Mouse (Mus musculus) Patski (cell line): ENCODE measurements at regions not wholly inside any gene's neighbourhood (a gene's known extent, or its start where the extent isn't known, plus 50 kb on each side); places are given as distances from the start of the nearest gene placed in this dataset.

Source experiments
- ATAC-seq: fragments of 100-300 bp; one replicate; pipeline ENCODE4 v1.8.0; 2021
- CTCF ChIA-PET: fragments of 350-600 bp; sonication (Branson Sonifier 250); formaldehyde crosslinking; loops from one replicate; lab custom pipeline; 2022; ENCODE audit warnings: inconsistent platforms; lab: Charles Lee
- POLR2A ChIA-PET: fragments of 350-600 bp; sonication (Branson Sonifier 250); formaldehyde crosslinking; loops from one replicate; lab custom pipeline; 2022; ENCODE audit warnings: antibody characterized with exemption, inconsistent platforms; lab: Charles Lee
- DNase-seq: peaks from one replicate; pipeline ENCODE4 v3.0.0-alpha.2; 2011; ENCODE audit warnings: low read depth, low spot score
- H3K27me3 ChIP-seq: fragments of 371-371 bp; one replicate; pipeline ENCODE4 v1.5.1; 2021
- CTCF ChIP-seq: fragments of 100-300 bp; IDR thresholded peaks from one replicate; pipeline ENCODE4 v1.5.1; 2021
- in situ Hi-C: fragments of 300-500 bp; cut with MboI; formaldehyde crosslinking; loops from 3 replicates; pipeline ENCODE4 v1.11.1; 2018; ENCODE audit warnings: low pct_unique_long_range_greater_than_20kb, mixed read lengths

DNA sequence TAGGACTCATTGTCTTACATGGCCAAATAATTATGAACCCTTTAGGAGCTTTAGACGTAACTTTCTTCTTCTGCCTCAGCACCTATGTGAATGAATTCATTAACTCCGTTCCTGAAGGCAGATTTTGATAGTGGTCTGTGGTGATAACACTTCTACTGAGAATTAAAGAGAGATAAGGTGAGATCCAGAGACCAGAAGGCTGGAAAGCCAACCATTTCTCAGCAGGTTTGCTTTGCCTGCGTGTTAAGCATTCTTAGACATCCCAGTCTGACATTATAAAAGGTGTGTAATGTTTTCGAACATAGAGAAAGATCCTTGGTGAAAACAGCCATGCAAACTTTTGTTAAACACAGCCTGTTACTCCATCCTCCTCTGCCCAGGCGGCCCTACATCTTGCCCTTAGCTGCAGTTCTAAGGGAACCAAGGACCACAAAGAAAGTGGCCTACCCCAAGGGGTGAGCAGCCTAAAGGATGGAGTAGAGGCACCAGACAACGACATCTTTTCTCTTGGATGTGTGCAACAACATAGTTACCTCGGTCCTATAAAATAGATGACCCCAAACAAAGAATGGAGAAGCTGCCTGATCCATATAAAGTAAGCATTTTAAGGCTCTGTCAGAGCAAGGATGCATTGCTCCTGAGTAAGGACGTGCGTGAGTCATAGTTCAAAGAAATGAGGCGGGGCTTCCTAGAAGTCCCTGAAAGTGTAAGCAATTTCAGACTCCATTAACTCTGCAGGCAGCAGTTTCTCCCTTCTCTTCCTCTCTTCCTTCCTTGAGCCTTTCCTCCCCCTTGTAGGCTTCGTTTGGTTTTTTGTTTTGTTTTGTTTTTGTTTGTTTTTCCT is 55.1 kb upstream of the Xpr1 start:
- DNase-seq, result no peak

DNA sequence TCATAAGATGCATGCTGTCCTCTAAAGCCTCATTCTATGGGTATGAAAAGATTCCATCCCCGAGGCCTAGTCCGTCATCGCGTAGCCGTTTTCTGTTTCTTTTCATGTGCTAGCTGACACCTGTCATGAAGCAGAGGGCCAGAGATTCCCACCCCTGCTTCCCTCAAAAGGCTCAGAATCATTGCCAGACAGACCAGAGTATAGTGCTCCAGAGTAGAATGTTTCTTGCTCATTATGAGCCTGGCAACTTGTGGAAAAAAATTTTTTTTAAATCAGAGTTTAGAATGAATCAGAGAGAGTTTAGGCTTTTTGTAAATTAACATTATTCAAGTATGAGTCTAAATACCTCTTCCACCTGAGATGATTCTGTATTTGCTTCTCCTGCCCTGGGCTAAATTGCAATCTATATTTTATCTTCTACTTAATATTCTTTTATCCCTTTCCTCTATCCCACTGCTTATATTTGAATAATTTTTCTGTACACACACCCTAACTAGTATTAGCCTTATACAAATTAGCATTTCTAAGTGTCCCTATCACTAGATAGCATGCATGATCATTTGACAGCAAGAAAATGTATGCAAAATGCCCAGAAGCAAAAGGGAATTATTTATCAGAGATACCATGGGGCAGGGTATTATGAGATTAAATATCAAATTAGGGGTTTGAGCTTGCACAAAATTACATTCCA is 55.9 kb upstream of the Xpr1 start:
- ChIA-PET CTCF (interaction anchor here (1.3 to 1.6 kb wide), 2 partner anchors 11 kb away, joined by 3 to 4 read pairs; no protein-coding TSS in a partner anchor), POLR2A (no interaction called here)
- ATAC-seq (no peak), DNase-seq (no peak)
- no peaks in the 10 kb centered on the region for H3K27me3 ChIP-seq
- in situ Hi-C loops, result no loop called here
- no peak for TF ChIP-seq CTCF

More for the DNA sequence above, 55.1 kb upstream of the Xpr1 start:
- ATAC-seq, result peak; percentile 86
- no peak for TF ChIP-seq CTCF
- POLR2A ChIA-PET, result interaction anchor here (0.6 kb wide), 1 partner anchor 25 kb away, joined by 3 read pairs; no protein-coding TSS in a partner anchor
- in situ Hi-C loops, result no loop called here
- CTCF ChIA-PET, result interaction anchor here (1.3 kb wide), 1 partner anchor 10 kb away, joined by 3 read pairs; no protein-coding TSS in a partner anchor
- H3K27me3 ChIP-seq, result no peaks in the 10 kb centered on the region

DNA sequence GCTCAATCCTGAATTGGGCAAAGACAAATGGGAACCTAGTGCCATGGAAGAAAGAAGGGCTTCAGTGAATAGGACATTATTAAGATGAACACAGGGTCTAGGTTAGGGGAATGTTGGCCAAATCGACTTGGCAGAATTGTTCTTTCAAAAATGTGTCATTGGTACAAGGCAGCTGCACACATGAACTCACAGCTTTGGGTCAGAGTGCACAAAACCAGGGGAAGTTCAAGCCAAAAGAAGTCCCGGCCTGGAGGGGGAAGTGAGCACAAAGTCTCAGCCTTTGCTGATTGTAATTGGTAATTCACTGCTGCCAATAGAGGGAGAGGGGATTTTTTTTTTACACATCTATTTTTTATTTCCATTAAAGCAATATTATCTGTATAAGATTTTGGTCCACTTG is 57.8 kb upstream of the Xpr1 start:
- ChIA-PET POLR2A (no interaction called here), CTCF (interaction anchor here (1.3 kb wide), 1 partner anchor 10 kb away, joined by 4 read pairs; no protein-coding TSS in a partner anchor)
- no peak for DNase-seq
- H3K27me3 ChIP-seq, result no peaks in the 10 kb centered on the region
- no peak for TF ChIP-seq CTCF
- no peak for ATAC-seq
- in situ Hi-C loops, result no loop called here

DNA sequence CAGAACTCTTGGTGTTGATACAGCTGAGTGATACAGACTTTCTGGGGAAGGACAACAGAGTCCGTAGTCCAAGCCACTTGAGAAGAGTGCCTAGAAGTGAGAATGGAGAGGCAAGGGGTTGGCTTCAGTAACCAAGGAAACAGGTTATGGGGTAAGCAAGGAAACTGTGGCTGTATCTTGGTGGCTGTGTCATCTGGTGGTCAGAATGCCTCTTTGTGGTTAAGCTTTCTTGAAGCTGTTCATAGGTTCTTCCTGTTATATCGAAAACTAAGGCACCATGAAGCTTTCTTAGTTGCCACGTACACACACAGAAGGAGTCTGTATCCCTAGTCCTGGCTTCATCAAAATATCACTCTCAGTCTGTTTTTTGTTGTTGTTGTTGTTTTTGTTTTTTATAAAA is 59.0 kb upstream of the Xpr1 start:
- no peak for DNase-seq
- ChIA-PET CTCF (interaction anchor here (1.3 kb wide), 1 partner anchor 9 kb away, joined by 4 read pairs; no protein-coding TSS in a partner anchor), POLR2A (no interaction called here)
- TF ChIP-seq CTCF, result no peak
- ATAC-seq, result no peak
- in situ Hi-C loops, result no loop called here
- H3K27me3 ChIP-seq, result no peaks in the 10 kb centered on the region

DNA sequence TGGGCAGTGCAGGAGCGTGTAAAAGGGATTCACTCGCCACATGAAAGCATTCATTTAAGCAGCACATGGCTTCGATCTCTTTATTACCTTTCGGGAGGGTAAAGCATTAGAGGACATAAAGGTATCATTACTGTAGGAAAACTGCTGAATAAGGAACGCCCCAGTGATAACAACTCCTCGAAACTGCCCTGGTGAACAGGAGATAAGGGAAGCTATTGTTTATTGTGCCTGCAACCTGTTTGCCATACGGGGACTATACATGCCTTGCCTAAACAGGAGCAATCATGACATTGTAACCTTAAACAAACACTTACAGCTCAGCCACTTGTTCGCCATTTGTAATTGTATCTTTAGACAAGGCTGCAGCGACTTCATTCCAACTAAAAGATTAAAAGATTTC is 64.9 kb upstream of the Xpr1 start:
- CTCF ChIA-PET, result interaction anchor here (1.3 kb wide), 1 partner anchor 67 kb away, joined by 3 read pairs; no protein-coding TSS in a partner anchor
- in situ Hi-C loops, result no loop called here
- H3K27me3 ChIP-seq, result no peaks in the 10 kb centered on the region
- ATAC-seq (no peak), DNase-seq (no peak)
- no peak for TF ChIP-seq CTCF
- POLR2A ChIA-PET, result no interaction called here

DNA sequence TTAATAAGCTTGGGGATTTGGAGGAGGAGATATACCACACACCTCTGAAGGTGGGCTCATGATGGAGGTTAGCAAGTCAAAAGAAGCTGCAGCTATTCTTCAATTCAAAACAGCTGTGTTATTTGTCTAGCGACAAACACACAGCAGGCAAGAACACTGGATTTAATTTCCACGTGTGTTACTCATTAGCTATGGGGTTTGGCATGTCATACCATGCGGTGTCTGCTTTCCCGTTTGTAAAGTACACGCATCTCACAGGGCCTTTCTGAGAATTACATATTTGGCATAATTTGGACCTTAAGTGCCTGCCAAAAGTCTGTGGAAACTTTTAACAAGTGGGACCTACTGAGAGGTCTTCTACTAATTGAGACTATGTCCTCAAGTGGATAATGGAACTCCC is 65.5 kb upstream of the Xpr1 start:
- ChIA-PET CTCF (interaction anchor here (1.3 kb wide), 1 partner anchor 68 kb away, joined by 3 read pairs; no protein-coding TSS in a partner anchor), POLR2A (no interaction called here)
- DNase-seq (no peak), ATAC-seq (no peak)
- no peaks in the 10 kb centered on the region for H3K27me3 ChIP-seq
- in situ Hi-C loops, result no loop called here
- TF ChIP-seq CTCF, result no peak

DNA sequence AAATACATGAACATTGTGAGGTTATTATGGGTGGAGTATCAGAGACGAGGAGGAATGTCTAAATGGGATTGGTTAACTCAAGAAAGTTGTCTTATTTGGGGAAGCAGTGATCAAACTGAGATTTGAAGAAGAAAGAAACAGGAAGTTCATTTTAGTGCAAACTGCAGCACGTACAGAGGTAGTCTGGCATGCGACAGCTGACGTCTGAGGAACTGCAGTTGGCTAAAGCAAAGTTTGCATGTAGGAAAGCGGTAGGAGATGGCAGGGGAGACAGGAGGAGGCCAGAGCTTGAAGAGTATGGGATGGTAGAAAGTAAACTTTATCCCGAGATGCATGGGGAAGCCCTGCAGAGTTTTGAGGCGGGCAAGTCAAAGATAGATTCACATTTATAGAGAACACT is 66.5 kb upstream of the Xpr1 start:
- POLR2A ChIA-PET, result no interaction called here
- H3K27me3 ChIP-seq, result no peaks in the 10 kb centered on the region
- DNase-seq, result no peak
- no peak for ATAC-seq
- in situ Hi-C loops, result no loop called here
- no peak for TF ChIP-seq CTCF
- CTCF ChIA-PET, result no interaction called here

DNA sequence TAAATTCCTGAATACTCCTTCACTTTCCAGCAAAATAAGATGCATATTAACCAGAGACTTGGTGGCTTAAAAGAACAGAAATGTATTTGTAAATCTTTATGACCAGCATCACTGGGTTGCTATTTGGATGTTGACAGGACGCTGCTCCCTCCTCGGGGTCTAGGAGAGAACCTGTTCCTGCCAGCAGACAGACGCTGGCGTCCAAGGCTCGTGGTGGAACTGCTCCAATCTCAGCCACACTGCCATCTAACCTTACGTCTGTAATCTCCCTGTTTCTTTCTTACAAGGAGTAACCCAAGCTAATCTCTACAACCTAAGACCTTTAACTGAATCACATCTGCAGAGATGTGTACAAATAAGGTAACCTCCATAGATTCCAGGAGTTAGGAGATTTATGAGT is 70.1 kb upstream of the Acbd6 start:
- no peak for TF ChIP-seq CTCF
- H3K27me3 ChIP-seq, result no peaks in the 10 kb centered on the region
- CTCF ChIA-PET, result no interaction called here

DNA sequence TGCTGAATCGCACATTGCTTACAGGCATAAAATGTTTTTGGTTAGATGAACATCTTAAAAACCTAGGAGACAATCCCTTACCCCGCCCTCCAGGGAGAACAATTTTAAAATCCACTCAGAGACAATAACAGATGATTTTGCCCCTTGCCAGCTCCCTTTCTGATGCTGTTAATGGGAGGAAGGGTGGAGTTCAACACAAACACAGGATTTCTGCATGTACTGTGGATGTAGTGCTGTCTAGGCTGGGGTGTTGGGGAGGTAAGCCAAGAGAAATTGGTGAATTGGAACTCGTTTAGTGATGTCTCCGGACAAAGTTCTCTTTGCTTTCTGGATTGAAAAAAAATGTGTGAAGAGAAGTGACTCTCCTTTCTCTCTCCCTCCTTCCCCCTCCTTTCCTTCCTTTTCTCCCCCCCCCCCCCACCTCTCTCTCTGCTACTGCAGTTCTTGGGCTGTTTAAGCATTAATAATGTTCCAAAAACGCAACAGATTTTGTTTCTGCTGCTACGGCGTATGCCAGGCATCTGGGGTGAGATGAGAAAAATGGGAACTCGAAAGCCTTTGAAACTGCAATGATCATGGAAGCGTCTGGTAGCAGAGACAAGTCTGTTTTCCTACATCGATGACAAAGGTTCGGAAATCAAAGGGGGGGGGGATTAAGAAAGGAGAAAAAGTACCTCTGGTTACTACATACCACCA is 68.8 kb upstream of the Acbd6 start:
- ATAC-seq (no peak), DNase-seq (no peak)
- H3K27me3 ChIP-seq, result no peaks in the 10 kb centered on the region
- POLR2A ChIA-PET, result no interaction called here
- in situ Hi-C loops, result no loop called here
- TF ChIP-seq CTCF, result no peak
- CTCF ChIA-PET, result no interaction called here

More for the DNA sequence above, 70.1 kb upstream of the Acbd6 start:
- in situ Hi-C loops, result no loop called here
- POLR2A ChIA-PET, result no interaction called here
- ATAC-seq, result no peak
- no peak for DNase-seq

DNA sequence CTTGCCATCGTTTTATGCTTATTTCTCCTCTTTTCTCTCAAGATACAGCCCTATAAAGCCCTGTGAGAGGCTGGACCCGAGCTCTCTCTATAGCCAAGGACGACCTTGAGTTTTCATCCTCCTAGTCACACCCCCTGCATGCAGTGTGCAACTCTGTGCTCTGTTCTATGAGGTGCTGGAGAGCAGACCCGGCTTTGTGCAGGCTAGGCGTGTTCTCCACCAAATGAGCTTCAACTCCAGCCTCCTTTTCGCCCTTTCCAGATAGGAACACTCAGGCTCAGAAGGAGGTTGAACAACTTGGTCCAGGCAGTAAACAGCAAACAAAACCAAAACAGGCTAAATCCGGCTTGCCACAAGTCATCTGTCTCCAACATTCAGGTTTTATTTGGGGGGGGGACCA is 67.8 kb upstream of the Acbd6 start:
- ATAC-seq (no peak), DNase-seq (no peak)
- ChIA-PET CTCF (no interaction called here), POLR2A (interaction anchor here (0.6 kb wide), 2 partner anchors 68 to 767 kb away, joined by 3 read pairs; partner anchors contain the start of gene Acbd6)
- no peak for TF ChIP-seq CTCF
- in situ Hi-C loops, result no loop called here
- no peaks in the 10 kb centered on the region for H3K27me3 ChIP-seq
